Mouse (Mus musculus) fibroblast of lung, adult 2 months (primary cell): Measurements from ENCODE around the gene Olfr867.

Experiments used
- DNase-seq: peaks from one replicate; pipeline ENCODE4 v3.0.0-alpha.2; 2011; ENCODE audit warnings: low read depth

Gene Olfr867

GRCm38 (mm10) chr9:20057462-20057861, at the start of gene Olfr867:
Gene Olfr867, minus strand, starts transcription at chr9:20057562.
- DNase-seq, result no peak

GRCm38 (mm10) chr9:20098326-20098725, 41.0 kb upstream of the Olfr867 start, which contains the start of gene Olfr868:
Gene Olfr868, plus strand, starts transcription at chr9:20098626.
- no peak for DNase-seq

- DNase-seq, result no peak
These were observed 16.3 kb upstream of the Olfr867 start for GRCm38 (mm10) chr9:20073523-20074177.

- no peak for DNase-seq
These were observed 13.9 kb upstream of the Olfr867 start for GRCm38 (mm10) chr9:20071291-20071690.

- no peak for DNase-seq
These were observed 12.9 kb upstream of the Olfr867 start for GRCm38 (mm10) chr9:20070236-20070635.

- DNase-seq, result no peak
These were observed 9.4 kb downstream of the Olfr867 start for GRCm38 (mm10) chr9:20047964-20048363.

GRCm38 (mm10) chr9:20027935-20028334, 29.4 kb downstream of the Olfr867 start, which contains the start of gene Olfr866:
Gene Olfr866, minus strand, starts transcription at chr9:20028035.
- DNase-seq, result no peak
